Mouse (Mus musculus) layer of hippocampus, postnatal 25 days (tissue): ENCODE measurements around the gene Gm42417. TPM values are rescaled to one million over a fixed set of nuclear protein-coding genes. Genes with fewer than 3 reads are reported as not detected.

Source experiments
- DNase-seq, 2 experiments: peaks; one replicate each; pipeline ENCODE4 v3.0.0; 2022; ENCODE audit warnings: mixed read lengths in 2 of 2, low spot score in 1 of 2; ENCODE audit errors: extremely low spot score in 1 of 2
- total RNA-seq, 2 experiments: library from RNA; stranded (reverse); gene quantifications; 2 replicates each; pipeline ENCODE4 v1.2.3; 2021

Gm42417 gene
- total RNA-seq, 2 experiments from 2014 or later = 0.47 TPM; not detected in 1

DNA sequence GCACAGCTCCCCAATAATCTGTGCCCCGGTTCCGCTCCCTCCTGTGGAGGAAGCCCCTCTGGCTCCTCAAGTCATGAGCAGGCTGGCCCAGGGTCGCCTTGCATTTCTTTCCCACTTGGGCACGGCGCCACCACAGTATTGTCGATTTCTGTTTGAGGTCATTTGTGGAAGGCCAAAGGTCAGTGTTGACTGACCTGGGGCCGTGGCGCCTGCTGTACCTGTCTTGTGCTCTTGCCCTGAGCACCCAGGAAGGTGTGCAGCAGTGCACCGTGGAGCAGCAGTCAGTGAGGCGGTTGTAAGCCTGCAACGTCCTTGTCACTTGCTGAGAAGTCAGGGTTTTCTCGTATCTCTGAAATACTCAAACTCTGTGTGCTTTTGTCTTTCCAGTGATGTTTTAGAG lies 13.5 kb downstream of the Gm42417 start:
- DNase-seq = no peak

DNA sequence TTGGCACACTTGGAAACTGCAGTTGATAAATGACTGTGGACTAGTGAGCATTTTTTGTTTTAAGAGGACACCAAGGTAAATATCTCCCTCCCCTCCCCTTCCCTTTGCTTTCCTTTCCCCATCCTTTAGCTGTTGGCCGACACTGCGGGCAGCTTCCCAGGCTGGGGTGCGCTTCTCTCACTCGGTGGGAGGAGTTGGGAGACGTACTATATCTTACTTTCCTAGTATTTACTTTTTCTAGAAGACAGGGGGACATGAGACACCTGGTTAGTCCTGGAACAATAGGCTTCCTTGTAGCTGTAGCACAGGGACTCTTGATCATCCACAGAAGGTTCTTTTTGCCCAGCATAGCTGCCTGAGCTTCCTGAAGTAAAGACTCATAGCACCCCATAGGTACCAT lies 15.2 kb downstream of the Gm42417 start:
- no peak for DNase-seq

DNA sequence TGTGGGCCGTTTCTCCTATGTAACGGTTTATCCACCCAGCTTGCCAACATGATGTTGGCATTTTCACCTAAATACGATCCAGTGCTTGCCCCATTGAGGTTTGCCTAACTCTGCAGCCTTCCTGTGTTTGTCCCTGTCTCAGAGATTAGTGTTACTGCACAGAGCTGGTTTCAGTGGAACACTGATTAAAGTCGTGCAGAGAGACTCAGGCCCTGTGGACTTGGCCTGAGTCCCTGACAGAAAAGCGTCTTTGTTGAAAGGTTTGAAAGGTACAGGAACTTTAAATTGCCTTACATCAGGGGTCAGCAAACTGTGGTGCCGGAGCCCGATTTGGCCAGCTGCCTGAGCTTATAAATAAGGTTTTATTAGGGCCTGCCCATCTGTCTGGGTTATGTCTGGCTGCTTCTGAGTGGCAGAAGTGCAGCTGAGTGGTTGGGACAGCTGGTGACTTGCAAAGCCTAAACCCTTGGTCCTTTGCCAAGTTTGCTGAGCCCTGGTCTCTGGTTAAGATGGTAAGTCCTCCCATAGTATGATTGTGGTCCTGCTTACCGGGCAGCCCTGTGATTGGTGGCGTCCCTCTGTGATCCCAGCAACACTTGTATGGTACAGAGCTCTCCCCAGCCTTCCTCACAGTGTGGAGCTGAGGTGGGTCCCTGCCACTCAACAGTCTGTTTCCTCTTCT lies 15.8 kb downstream of the Gm42417 start:
- no peak for DNase-seq

GRCm38 (mm10) chr1:36522210-36522609 lies 17.0 kb downstream of the Gm42417 start:
- no peak for DNase-seq

DNA sequence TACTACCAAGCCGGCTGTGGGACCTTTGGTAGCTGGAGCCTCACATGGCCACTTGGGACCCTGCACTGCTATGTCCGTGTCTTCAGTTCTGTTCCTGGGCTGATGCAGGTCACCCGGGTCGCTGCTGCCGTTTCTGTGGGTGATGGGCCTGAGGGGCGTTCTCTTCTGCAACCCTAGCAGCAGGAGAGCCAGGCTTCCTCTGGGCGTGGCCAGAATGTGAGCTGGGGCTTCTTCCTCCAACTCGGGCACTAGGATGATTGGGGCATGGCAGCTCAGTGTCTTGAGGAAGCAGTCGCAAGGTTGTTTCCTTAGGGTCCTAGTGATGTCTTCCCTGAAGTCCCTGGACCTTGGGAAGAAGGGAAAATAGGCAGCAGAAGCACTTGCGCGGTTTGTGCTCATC lies 19.6 kb downstream of the Gm42417 start:
- DNase-seq = no peak

DNA sequence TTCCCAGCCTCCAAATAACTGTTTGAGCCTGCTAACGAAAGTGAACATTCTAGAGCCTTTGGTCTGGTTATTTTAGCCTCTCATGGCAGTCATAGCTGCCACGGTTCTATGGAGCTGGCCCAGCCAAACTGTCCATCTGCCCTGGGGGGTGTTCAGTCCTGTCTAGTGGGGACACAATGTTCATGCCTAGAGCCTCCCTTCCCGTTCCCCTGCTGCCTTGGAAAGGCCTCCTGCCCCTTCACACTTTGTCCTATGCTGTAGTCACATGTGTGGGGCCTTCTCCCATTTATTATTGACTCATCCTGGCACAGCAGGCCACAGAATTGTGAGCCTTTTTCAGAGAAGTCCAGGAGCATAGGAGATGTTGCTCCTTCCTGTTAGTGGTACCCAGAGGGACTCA lies 21.0 kb downstream of the Gm42417 start:
- DNase-seq = no peak

DNA sequence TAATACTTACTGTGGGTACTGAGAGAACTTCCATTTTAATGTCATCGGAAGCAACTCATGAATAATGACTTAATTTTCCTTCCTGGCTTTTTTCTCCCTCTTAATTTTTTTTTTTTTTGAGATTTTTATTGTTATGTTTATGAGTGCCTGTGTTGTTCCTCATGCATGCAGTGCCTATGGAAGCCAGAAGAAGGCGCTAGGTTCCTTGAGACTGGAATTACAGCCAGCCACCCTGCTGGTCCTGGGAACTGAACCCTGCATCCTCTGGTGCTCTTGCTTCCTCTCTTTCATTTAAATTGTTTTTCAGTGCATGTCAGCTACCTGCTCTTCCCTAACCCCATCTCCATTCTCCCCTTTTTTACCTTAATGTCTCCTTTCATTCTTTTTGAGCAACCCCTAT lies 25.5 kb downstream of the Gm42417 start:
- DNase-seq = no peak

DNA sequence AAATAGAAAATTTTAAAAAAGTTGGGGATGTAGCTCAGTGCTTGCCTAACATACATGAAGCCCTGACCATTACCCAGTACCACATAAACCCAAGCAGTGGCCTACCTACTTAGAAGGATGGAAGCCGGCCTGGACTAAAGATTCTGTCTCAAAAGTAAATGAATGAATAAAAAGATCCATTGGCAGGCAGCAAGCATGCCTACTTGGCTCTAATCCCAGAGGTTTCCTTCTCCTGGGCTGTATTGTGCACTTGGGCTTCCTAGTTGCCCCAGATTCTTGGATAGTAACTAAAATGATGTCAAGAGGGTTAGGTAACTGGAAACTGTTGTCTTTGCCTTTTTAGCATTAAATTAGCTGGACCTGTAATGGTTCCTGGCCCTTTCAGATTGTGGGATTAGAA lies 25.9 kb downstream of the Gm42417 start:
- no peak for DNase-seq

DNA sequence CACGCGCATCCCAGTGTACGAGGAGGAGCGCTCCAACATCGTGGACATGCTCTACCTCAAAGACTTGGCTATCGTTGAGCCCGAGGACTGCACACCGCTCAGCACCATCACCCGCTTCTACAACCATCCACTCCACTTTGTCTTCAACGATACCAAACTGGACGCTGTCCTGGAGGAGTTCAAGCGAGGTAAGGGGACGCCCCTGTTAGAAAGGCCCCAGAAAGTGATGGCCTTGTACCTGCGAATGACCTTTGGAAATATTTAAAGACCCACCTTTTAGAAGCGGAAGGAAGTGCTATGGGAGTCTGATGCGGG lies 26.3 kb downstream of the Gm42417 start:
- DNase-seq = no peak

DNA sequence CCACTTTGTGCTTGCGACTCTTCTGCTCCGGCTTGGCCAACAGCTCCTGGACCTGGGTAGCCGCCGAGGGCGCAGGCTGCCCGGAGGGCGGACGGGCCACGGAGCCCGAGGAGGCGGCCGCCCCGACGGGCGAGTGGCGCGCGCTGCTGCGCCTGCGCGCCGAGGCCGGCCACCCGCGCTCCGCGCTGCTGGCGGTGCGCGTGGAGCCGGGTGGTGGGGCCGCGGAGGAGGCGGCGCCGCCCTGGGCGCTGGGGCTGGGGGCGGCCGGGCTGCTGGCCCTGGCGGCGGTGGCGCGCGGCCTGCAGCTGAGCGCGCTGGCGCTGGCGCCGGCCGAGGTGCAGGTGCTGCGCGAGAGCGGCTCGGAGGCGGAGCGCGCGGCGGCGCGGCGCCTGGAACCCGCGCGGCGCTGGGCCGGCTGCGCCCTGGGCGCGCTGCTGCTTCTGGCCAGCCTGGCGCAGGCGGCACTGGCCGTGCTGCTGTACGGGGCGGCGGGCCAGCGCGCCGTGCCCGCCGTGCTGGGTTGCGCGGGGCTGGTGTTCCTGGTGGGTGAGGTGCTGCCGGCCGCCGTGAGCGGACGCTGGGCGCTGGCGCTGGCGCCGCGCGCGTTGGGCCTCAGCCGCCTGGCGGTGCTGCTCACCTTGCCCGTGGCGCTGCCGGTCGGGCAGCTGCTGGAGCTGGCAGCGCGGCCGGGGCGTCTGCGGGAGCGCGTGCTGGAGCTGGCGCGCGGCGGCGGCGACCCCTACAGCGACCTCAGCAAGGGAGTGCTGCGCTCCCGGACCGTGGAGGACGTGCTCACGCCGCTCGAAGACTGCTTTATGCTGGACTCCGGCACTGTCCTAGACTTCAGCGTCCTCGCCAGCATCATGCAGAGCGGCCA lies 26.9 kb downstream of the Gm42417 start:
- no peak for DNase-seq

GRCm38 (mm10) chr1:36511289-36512021 lies 27.8 kb downstream of the Gm42417 start, which contains the start of gene Cnnm3:
TSS of gene Cnnm3 (plus strand) at chr1:36511867.
- peak; percentile 99 for DNase-seq

- no peak for DNase-seq
Observed at GRCm38 (mm10) chr1:36508238-36508637, 31.0 kb downstream of the Gm42417 start.

DNA sequence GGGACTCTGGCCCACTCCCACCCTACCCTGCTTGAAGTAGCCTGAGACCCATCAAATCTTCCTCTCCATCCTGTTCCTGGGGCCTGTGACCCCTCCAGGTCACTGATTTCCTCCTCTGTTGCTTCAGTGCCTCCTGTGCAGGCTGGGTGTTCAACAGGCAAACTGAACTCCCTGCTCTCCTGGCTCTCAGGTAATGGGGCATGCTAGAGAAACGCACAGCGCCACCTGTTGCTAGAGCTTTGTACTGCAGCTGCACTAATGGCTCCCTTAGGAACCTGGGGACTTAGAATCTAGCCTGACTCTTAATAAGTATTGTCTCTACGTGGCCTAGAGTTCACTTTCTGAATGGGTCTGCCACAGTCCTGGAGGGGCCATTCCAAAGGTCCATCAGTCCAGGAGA lies 38.0 kb downstream of the Gm42417 start:
- DNase-seq = peak; percentile 66 to 92

GRCm38 (mm10) chr1:36497312-36497711 lies 41.9 kb downstream of the Gm42417 start:
- no peak for DNase-seq

- DNase-seq = no peak
Observed at GRCm38 (mm10) chr1:36496719-36497118, 42.5 kb downstream of the Gm42417 start.

DNA sequence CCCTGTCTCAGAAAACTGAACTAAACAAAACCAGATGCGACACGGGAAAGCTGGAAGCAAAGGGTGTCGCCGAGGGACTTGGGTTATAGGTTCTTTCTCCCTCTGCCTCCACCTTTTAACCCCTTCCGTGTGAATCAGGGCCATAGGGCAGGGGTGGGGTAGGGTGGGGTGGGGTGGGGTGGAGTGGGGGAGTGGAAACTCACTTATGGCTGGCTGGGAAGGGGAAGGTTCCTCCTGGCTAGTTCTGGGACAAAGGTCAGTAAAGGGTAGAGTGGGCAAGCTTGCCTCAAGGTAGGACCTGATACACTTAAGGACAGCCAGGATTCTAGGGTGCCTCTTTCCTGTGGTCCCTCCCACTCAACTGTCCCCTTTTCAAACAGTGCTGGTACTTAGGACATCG lies 45.9 kb downstream of the Gm42417 start:
- DNase-seq = no peak

DNA sequence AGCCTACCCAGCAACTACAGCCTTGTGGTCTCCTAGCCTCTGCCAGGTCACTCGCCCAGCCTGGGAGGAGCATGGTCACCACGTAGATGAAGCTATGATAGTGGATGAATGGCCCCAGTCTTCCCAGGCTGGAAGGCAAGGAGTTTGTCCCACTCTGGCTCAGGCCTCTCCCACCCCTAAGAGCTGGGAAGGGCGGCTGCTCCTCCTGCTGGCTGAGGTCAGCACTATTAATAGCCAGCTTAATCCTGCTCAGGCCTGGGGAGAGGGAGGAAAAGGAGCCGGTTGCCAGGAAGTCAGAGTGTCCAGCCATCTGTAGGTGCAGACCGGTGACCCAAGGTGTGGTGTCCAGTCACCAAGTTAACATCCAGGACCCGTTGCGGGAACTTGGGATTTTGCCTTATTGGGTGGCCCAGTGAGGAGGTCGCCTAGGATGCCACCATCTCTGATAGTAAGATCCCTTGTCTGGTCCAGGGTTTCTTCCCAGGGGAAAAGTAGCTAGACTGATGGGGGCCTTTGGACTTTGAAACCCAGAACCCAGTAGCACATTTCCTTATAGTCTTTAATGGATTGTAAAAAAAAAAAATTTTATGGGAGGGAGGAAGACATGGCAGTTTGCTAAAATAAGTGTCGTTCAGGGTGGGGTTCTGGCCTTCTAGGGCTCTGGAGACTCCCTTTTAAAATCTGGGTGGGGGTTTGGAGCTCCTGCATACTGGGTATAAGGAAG lies 46.7 kb downstream of the Gm42417 start:
- no peak for DNase-seq

DNA sequence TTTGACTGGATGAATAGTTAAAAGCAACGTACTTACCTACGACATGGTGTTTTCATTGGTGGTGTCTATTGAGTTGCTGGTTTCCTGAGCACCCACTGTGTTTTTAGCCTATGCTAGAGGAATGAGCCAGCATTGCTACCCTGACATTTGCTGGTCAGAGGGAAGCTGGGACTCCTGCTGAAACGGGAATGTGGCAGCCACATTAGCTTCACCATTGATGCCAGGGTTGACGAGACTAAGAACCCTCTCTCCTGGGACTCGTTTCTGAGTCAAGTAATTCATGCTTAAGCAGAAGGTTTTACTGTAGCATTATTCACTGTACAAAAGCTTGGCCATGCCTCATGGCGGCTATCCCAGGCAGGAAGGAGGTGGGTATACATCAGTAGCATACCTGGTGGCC lies 49.6 kb downstream of the Gm42417 start:
- DNase-seq = no peak

DNA sequence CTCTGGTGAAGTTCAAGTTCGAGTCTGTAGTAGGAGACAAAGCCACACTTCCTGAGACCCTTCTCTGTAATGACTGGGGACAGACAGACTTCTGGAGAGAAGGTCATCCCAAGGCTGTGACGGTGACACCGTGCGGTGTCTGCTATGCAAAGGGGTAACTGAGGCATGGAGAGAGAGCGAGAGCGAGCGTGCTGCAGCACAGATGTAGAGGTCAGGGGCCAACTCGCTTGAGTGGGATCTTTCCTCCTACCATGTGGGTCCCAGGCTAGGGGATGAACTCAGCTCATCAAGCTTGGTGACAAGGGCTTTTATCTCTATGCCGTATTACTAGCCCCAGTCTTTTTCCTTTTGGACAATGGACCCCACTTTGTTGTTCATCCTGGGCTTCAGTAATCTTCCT lies 52.1 kb downstream of the Gm42417 start:
- no peak for DNase-seq

DNA sequence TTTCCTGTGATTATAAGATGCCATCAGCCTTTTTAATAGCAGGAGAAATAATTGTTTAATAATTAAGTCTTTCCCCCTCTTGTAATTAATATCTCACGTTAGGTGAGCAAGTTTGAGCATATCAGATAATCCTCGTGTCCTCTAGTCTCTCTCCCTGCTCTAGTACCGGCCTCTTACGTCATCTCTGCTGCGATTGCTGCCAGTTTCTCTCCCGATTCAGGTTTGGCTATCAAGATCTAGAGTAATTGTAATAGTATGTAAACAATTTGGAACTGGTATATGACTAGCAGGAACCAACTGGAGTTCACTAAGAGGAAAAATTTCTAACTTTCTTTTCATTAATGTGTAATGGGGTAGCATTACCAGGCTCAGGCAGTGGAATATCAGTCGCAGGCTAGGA lies 54.1 kb downstream of the Gm42417 start:
- no peak for DNase-seq

DNA sequence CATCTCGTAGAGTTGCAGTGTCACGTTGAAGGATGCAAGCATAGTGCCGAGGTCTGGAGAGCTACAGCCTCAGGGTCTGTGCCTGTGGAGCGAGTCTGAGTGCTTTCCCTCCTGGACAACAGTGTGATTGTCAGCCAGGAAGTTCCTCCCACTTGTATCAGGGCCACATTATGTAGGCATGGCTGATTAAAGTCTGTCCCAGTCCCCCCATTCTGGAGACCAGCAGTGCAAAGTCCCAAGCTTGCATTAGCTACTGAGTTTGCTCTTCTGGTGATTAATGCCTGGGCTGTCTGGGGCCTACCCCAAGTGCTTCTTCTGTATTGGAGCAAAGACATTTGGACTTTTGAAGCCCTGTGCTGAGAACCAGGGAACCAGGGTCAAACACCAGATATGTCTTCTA lies 55.4 kb downstream of the Gm42417 start:
- DNase-seq = no peak
